Mouse (Mus musculus) liver, embryonic 14.5 days (tissue): ENCODE measurements around the gene Sectm1a. TPM values are rescaled to one million over a fixed set of nuclear protein-coding genes. Genes with fewer than 3 reads are reported as not detected.

Experiments
- ATAC-seq: fragments of 200-750 bp; cut with Nextera tagmentation; 2 replicates; pipeline ENCODE4 v1.8.0; 2017; ENCODE audit warnings: moderate number of reproducible peaks, mild to moderate bottlenecking, moderate library complexity; ENCODE audit not compliant: insufficient read depth
- DNase-seq, 3 experiments: peaks; one replicate each; pipeline ENCODE4 v3.0.0-alpha.2; 2012 to 2013; ENCODE audit warnings: low read depth in 3 of 3, low spot score in 3 of 3
- H3K27ac ChIP-seq: fragments of 300-500 bp; sonication (generic); 2 replicates; pipeline ENCODE4 v1.5.1; 2014; ENCODE audit warnings: moderate library complexity, mild to moderate bottlenecking, control low read depth, inconsistent platforms
- H3K27me3 ChIP-seq: fragments of 300-500 bp; sonication (generic); 2 replicates; pipeline ENCODE4 v1.6.1; 2014; ENCODE audit warnings: mild to moderate bottlenecking, low read length, moderate library complexity; ENCODE audit not compliant: control insufficient read depth, insufficient read depth
- H3K36me3 ChIP-seq: fragments of 300-500 bp; sonication (generic); replicated peaks from 2 replicates; pipeline ENCODE4 v1.6.1; 2014; ENCODE audit warnings: low read depth; ENCODE audit not compliant: control insufficient read depth, insufficient read depth
- H3K4me1 ChIP-seq, 2 experiments: fragments of 200-500 bp in 1 of 2; fragments of 300-500 bp in 1 of 2; sonication (generic) in 1 of 2; replicated peaks; 2 replicates each; pipeline ENCODE4 v1.6.1; 2012 to 2014; ENCODE audit warnings: antibody characterized with exemption in 1 of 2, inconsistent platforms in 1 of 2, low read length in 1 of 2; ENCODE audit not compliant: control insufficient read depth in 2 of 2, insufficient read depth in 2 of 2
- H3K4me2 ChIP-seq: fragments of 300-500 bp; sonication (generic); 2 replicates; pipeline ENCODE4 v1.6.1; 2014; ENCODE audit warnings: low read depth, mild to moderate bottlenecking, control low read depth, moderate library complexity
- H3K4me3 ChIP-seq, 2 experiments: fragments of 200-500 bp in 1 of 2; fragments of 300-500 bp in 1 of 2; sonication (generic) in 1 of 2; 2 replicates each; pipeline ENCODE4 v1.5.1; 2012 to 2014; ENCODE audit warnings: low read depth in 2 of 2, low read length in 2 of 2, mild to moderate bottlenecking in 2 of 2, control low read depth in 1 of 2, inconsistent platforms in 1 of 2, moderate library complexity in 1 of 2; ENCODE audit not compliant: insufficient read depth in 1 of 2
- H3K9ac ChIP-seq: fragments of 300-500 bp; sonication (generic); replicated peaks from 2 replicates; pipeline ENCODE4 v1.6.1; 2014; ENCODE audit warnings: mild to moderate bottlenecking, control low read depth, moderate library complexity
- H3K9me3 ChIP-seq: fragments of 300-500 bp; sonication (generic); 2 replicates; pipeline ENCODE4 v1.6.1; 2016; ENCODE audit warnings: low read length, mixed read lengths; ENCODE audit not compliant: control insufficient read depth
- CTCF ChIP-seq: IDR thresholded peaks from 2 replicates; pipeline ENCODE4 v1.5.1; 2016; ENCODE audit warnings: antibody characterized with exemption, low read depth, control low read depth
- EP300 ChIP-seq: IDR thresholded peaks from 2 replicates; pipeline ENCODE4 v1.6.1; 2016; ENCODE audit warnings: antibody characterized with exemption, low read depth
- WGBS: fragments of 180-500 bp; shearing (Covaris S2); extraction: QIAGEN DNeasy Blood & Tissue Kit; methylation state at CpG from one replicate; pipeline ENCODE4 v1.1.7; 2014; ENCODE audit not compliant: insufficient replicate concordance; 5-methylcytosine and 5-hydroxymethylcytosine counted together
- polyA plus RNA-seq, 2 experiments: library from polyadenylated mRNA; depleted of rRNA in 1 of 2; stranded (reverse) in 1 of 2; unstranded in 1 of 2; fragments of >200 nt; fragmentation: Nextera tagmentation in 1 of 2; extraction: Ambion mirVana in 1 of 2; gene quantifications; 2 replicates each; pipeline versions ENCODE4 v1.2.1 to v1.2.3; 2012 to 2014

The Sectm1a gene
- polyA plus RNA-seq, 2 experiments, result 1.0 to 1.3 TPM

- Histone ChIP-seq H3K9ac (no peak overlapping the region), H3K27me3 (no peaks in the 10 kb centered on the region), H3K4me1 (peaks cover 6 to 8% of the 10 kb centered on the region in 2 experiments), H3K4me2 (no peak overlapping the region), H3K27ac (no peak overlapping the region), H3K36me3 (no peaks in the 10 kb centered on the region), H3K9me3 (no peaks in the 10 kb centered on the region), H3K4me3 (no peak overlapping the region)
- DNase-seq (no peak), ATAC-seq (no peak)
- TF ChIP-seq CTCF (no peak), EP300 (no peak)
- WGBS, result 48% methylated on average over 4 of the region's 4 CpGs
These were observed 42.4 kb upstream of the Sectm1a start for GRCm38 (mm10) chr11:121123438-121123837.

GRCm38 (mm10) chr11:121122024-121122670 lies 41.1 kb upstream of the Sectm1a start:
- H3K36me3 ChIP-seq, result no peaks in the 10 kb centered on the region
- WGBS, result 8% methylated on average over 2 of the region's 2 CpGs
- no peak for TF ChIP-seq EP300
- TF ChIP-seq CTCF, result no peak

GRCm38 (mm10) chr11:121121151-121121550 lies 40.1 kb upstream of the Sectm1a start:
- no peak for ATAC-seq

More at GRCm38 (mm10) chr11:121122024-121122670, 41.1 kb upstream of the Sectm1a start:
- H3K9ac ChIP-seq, result no peak overlapping the region
- H3K4me3 ChIP-seq, result no peak overlapping the region
- no peak for DNase-seq
- no peak for ATAC-seq
- no peak overlapping the region for H3K27ac ChIP-seq
- no peaks in the 10 kb centered on the region for H3K27me3 ChIP-seq
- no peaks in the 10 kb centered on the region for H3K9me3 ChIP-seq
- H3K4me1 ChIP-seq, result peaks cover 6 to 8% of the 10 kb centered on the region in 2 experiments
- no peak overlapping the region for H3K4me2 ChIP-seq

GRCm38 (mm10) chr11:121118577-121118976 lies 37.6 kb upstream of the Sectm1a start, which contains the start of gene Tex19.2:
Gene Tex19.2, minus strand, starts transcription at chr11:121118677.
- H3K4me2 ChIP-seq, result no peak within 1 kb of the TSS
- peaks cover 2% of the 10 kb centered on the region in 2 experiments; a peak in 1 of 4 replicates for H3K4me1 ChIP-seq
- H3K27me3 ChIP-seq, result no peaks in the 10 kb centered on the region
- H3K27ac ChIP-seq, result no peak within 1 kb of the TSS
- H3K4me3 ChIP-seq, result no peak within 1 kb of the TSS
- TF ChIP-seq CTCF (no peak), EP300 (no peak)
- WGBS, result 71% methylated on average over 3 of the region's 3 CpGs
- H3K9me3 ChIP-seq, result no peaks in the 10 kb centered on the region
- no peak for ATAC-seq
- no peaks in the 10 kb centered on the region for H3K36me3 ChIP-seq
- no peak for DNase-seq
- H3K9ac ChIP-seq, result no peak within 1 kb of the TSS

More at GRCm38 (mm10) chr11:121121151-121121550, 40.1 kb upstream of the Sectm1a start:
- H3K36me3 ChIP-seq, result no peaks in the 10 kb centered on the region
- DNase-seq, result no peak
- H3K9ac ChIP-seq, result no peak overlapping the region
- H3K27ac ChIP-seq, result no peak overlapping the region
- TF ChIP-seq EP300 (no peak), CTCF (no peak)
- H3K4me2 ChIP-seq, result no peak overlapping the region
- no peak overlapping the region for H3K4me3 ChIP-seq
- H3K27me3 ChIP-seq, result no peaks in the 10 kb centered on the region
- H3K9me3 ChIP-seq, result no peaks in the 10 kb centered on the region
- peaks cover 6% of the 10 kb centered on the region in 2 experiments for H3K4me1 ChIP-seq
- WGBS, result 57% methylated on average over 3 of the region's 3 CpGs

- 88% methylated on average over 18 of the region's 18 CpGs for WGBS
- H3K27me3 ChIP-seq, result no peaks in the 10 kb centered on the region
- H3K36me3 ChIP-seq, result no peaks in the 10 kb centered on the region
- DNase-seq (no peak), ATAC-seq (no peak)
- no peaks in the 10 kb centered on the region for H3K9me3 ChIP-seq
- H3K27ac ChIP-seq, result no peak overlapping the region
- H3K4me2 ChIP-seq, result no peak overlapping the region
- TF ChIP-seq EP300 (no peak), CTCF (0 out of 2 replicates have a peak, but pooled peaks have one; percentile 21)
- no peak overlapping the region for H3K9ac ChIP-seq
- H3K4me1 ChIP-seq, result peaks cover 0 to 2% of the 10 kb centered on the region in 2 experiments; a peak in 1 of 4 replicates
- no peak overlapping the region for H3K4me3 ChIP-seq
These were observed 37.1 kb upstream of the Sectm1a start for GRCm38 (mm10) chr11:121118106-121118505.
